Mouse (Mus musculus) liver, embryonic 14.5 days (tissue): ENCODE measurements at regions not wholly inside any gene's neighbourhood (a gene's known extent, or its start where the extent isn't known, plus 50 kb on each side); places are given as distances from the start of the nearest gene placed in this dataset.

Experiments
- ATAC-seq: fragments of 200-750 bp; cut with Nextera tagmentation; 2 replicates; pipeline ENCODE4 v1.8.0; 2017; ENCODE audit warnings: moderate number of reproducible peaks, mild to moderate bottlenecking, moderate library complexity; ENCODE audit not compliant: insufficient read depth
- DNase-seq, 3 experiments: peaks; one replicate each; pipeline ENCODE4 v3.0.0-alpha.2; 2012 to 2013; ENCODE audit warnings: low read depth in 3 of 3, low spot score in 3 of 3
- H3K27ac ChIP-seq: fragments of 300-500 bp; sonication (generic); 2 replicates; pipeline ENCODE4 v1.5.1; 2014; ENCODE audit warnings: moderate library complexity, mild to moderate bottlenecking, control low read depth, inconsistent platforms
- H3K27me3 ChIP-seq: fragments of 300-500 bp; sonication (generic); 2 replicates; pipeline ENCODE4 v1.6.1; 2014; ENCODE audit warnings: mild to moderate bottlenecking, low read length, moderate library complexity; ENCODE audit not compliant: control insufficient read depth, insufficient read depth
- H3K36me3 ChIP-seq: fragments of 300-500 bp; sonication (generic); replicated peaks from 2 replicates; pipeline ENCODE4 v1.6.1; 2014; ENCODE audit warnings: low read depth; ENCODE audit not compliant: control insufficient read depth, insufficient read depth
- H3K4me1 ChIP-seq, 2 experiments: fragments of 200-500 bp in 1 of 2; fragments of 300-500 bp in 1 of 2; sonication (generic) in 1 of 2; replicated peaks; 2 replicates each; pipeline ENCODE4 v1.6.1; 2012 to 2014; ENCODE audit warnings: antibody characterized with exemption in 1 of 2, inconsistent platforms in 1 of 2, low read length in 1 of 2; ENCODE audit not compliant: control insufficient read depth in 2 of 2, insufficient read depth in 2 of 2
- H3K4me2 ChIP-seq: fragments of 300-500 bp; sonication (generic); 2 replicates; pipeline ENCODE4 v1.6.1; 2014; ENCODE audit warnings: low read depth, mild to moderate bottlenecking, control low read depth, moderate library complexity
- H3K4me3 ChIP-seq, 2 experiments: fragments of 200-500 bp in 1 of 2; fragments of 300-500 bp in 1 of 2; sonication (generic) in 1 of 2; 2 replicates each; pipeline ENCODE4 v1.5.1; 2012 to 2014; ENCODE audit warnings: low read depth in 2 of 2, low read length in 2 of 2, mild to moderate bottlenecking in 2 of 2, control low read depth in 1 of 2, inconsistent platforms in 1 of 2, moderate library complexity in 1 of 2; ENCODE audit not compliant: insufficient read depth in 1 of 2
- H3K9ac ChIP-seq: fragments of 300-500 bp; sonication (generic); replicated peaks from 2 replicates; pipeline ENCODE4 v1.6.1; 2014; ENCODE audit warnings: mild to moderate bottlenecking, control low read depth, moderate library complexity
- H3K9me3 ChIP-seq: fragments of 300-500 bp; sonication (generic); 2 replicates; pipeline ENCODE4 v1.6.1; 2016; ENCODE audit warnings: low read length, mixed read lengths; ENCODE audit not compliant: control insufficient read depth
- CTCF ChIP-seq: IDR thresholded peaks from 2 replicates; pipeline ENCODE4 v1.5.1; 2016; ENCODE audit warnings: antibody characterized with exemption, low read depth, control low read depth
- EP300 ChIP-seq: IDR thresholded peaks from 2 replicates; pipeline ENCODE4 v1.6.1; 2016; ENCODE audit warnings: antibody characterized with exemption, low read depth
- WGBS: fragments of 180-500 bp; shearing (Covaris S2); extraction: QIAGEN DNeasy Blood & Tissue Kit; methylation state at CpG from one replicate; pipeline ENCODE4 v1.1.7; 2014; ENCODE audit not compliant: insufficient replicate concordance; 5-methylcytosine and 5-hydroxymethylcytosine counted together

- Histone ChIP-seq H3K4me2 (no peak overlapping the region), H3K4me3 (no peak overlapping the region), H3K36me3 (no peaks in the 10 kb centered on the region), H3K27me3 (no peaks in the 10 kb centered on the region), H3K27ac (no peak overlapping the region), H3K4me1 (no peaks in the 10 kb centered on the region), H3K9ac (no peak overlapping the region), H3K9me3 (no peaks in the 10 kb centered on the region)
- DNase-seq = no peak
- WGBS = 60% methylated on average over 2 of the region's 2 CpGs
- ATAC-seq = no peak
- no peak for TF ChIP-seq EP300
- TF ChIP-seq CTCF = no peak
These were observed 181.6 kb upstream of the Krr1 start for GRCm38 (mm10) chr10:111790911-111791310.

GRCm38 (mm10) chr10:111795056-111795455 lies 177.4 kb upstream of the Krr1 start:
- ATAC-seq = no peak
- no peak overlapping the region for H3K9ac ChIP-seq
- H3K27me3 ChIP-seq = no peaks in the 10 kb centered on the region
- no peak overlapping the region for H3K27ac ChIP-seq
- DNase-seq = no peak
- no peak overlapping the region for H3K4me3 ChIP-seq
- no peaks in the 10 kb centered on the region for H3K9me3 ChIP-seq
- H3K4me1 ChIP-seq = no peaks in the 10 kb centered on the region
- no peak overlapping the region for H3K4me2 ChIP-seq
- WGBS = 60% methylated on average over 5 of the region's 5 CpGs
- no peaks in the 10 kb centered on the region for H3K36me3 ChIP-seq
- no peak for TF ChIP-seq EP300
- no peak for TF ChIP-seq CTCF

GRCm38 (mm10) chr10:111795756-111796155 lies 176.7 kb upstream of the Krr1 start:
- no peak for ATAC-seq
- no peaks in the 10 kb centered on the region for H3K4me1 ChIP-seq
- WGBS = 65% methylated on average over 3 of the region's 3 CpGs
- H3K4me2 ChIP-seq = no peak overlapping the region
- TF ChIP-seq EP300 = no peak
- no peak for TF ChIP-seq CTCF
- no peaks in the 10 kb centered on the region for H3K9me3 ChIP-seq
- no peaks in the 10 kb centered on the region for H3K27me3 ChIP-seq
- no peaks in the 10 kb centered on the region for H3K36me3 ChIP-seq
- no peak overlapping the region for H3K9ac ChIP-seq
- H3K27ac ChIP-seq = no peak overlapping the region
- no peak for DNase-seq
- no peak overlapping the region for H3K4me3 ChIP-seq

GRCm38 (mm10) chr10:111798851-111799281 lies 173.6 kb upstream of the Krr1 start:
- DNase-seq = no peak
- TF ChIP-seq CTCF = no peak
- TF ChIP-seq EP300 = no peak
- H3K9me3 ChIP-seq = no peaks in the 10 kb centered on the region
- H3K4me2 ChIP-seq = no peak overlapping the region
- no peak overlapping the region for H3K4me3 ChIP-seq
- H3K9ac ChIP-seq = no peak overlapping the region
- no peak for ATAC-seq
- 75% methylated on average over 7 of the region's 7 CpGs for WGBS
- no peaks in the 10 kb centered on the region for H3K4me1 ChIP-seq
- no peaks in the 10 kb centered on the region for H3K36me3 ChIP-seq
- no peak overlapping the region for H3K27ac ChIP-seq
- no peaks in the 10 kb centered on the region for H3K27me3 ChIP-seq

GRCm38 (mm10) chr10:111799850-111800589 lies 172.4 kb upstream of the Krr1 start:
- H3K9ac ChIP-seq = no peak overlapping the region
- H3K4me3 ChIP-seq = no peak overlapping the region
- 63% methylated on average over 14 of the region's 14 CpGs for WGBS
- H3K9me3 ChIP-seq = no peaks in the 10 kb centered on the region
- H3K36me3 ChIP-seq = no peaks in the 10 kb centered on the region
- no peaks in the 10 kb centered on the region for H3K27me3 ChIP-seq
- no peak for TF ChIP-seq CTCF
- ATAC-seq (no peak), DNase-seq (no peak)
- H3K4me1 ChIP-seq = no peaks in the 10 kb centered on the region
- no peak overlapping the region for H3K27ac ChIP-seq
- H3K4me2 ChIP-seq = no peak overlapping the region
